ENCODE assay signal across 20 mouse cellular contexts in the genomic region with DNA sequence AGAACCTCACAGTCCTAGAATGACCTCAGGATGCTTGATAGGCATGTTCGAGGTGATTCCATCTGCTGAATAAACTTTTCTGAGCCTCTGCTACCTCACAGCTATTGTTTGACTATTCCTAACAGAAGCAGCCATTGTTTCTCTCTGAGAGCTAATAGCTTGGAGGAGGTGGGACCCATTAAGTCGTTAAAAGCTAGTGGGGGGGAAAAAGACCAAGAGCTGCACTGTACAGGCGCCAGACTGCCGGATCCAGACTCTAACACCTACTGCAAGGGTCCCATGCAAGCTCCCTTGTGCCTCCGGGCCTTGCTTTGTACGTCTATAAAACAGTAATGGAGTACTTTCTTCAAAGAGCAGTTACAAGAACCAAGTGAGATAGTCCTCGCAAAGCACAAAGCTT.
DNase-seq lines count a peak whose midpoint lies in the region; ATAC-seq and TF ChIP-seq lines count a peak whose summit lies in the region.
"Had no signal": no experiment of that assay in that cellular context is flagged by ENCODE, and none has a peak within 500 bp of the region (broad histone marks: within the 10 kb centered on the region; RNA-seq: fewer than 3 reads in every experiment).

No protein-coding gene starts in this region.

- no peak overlapping the region for H3K4me2 ChIP-seq in midbrain, embryonic 11.5 days
- no peak overlapping the region for H3K4me2 ChIP-seq in midbrain, embryonic 13.5 days (replicated peaks)
- H3K4me2 ChIP-seq in forebrain, embryonic 14.5 days (ENCODE audit: low read length): no peak overlapping the region
- no peak overlapping the region for H3K4me2 ChIP-seq in limb, embryonic 15.5 days
- no peak overlapping the region for H3K4me2 ChIP-seq in midbrain, postnatal 0 days (ENCODE audit: low read depth, low read length, poor library complexity, severe bottlenecking)
- H3K4me2 ChIP-seq: hindbrain, embryonic 15.5 days; midbrain, embryonic 12.5 days had no signal

- DNase-seq in midbrain, embryonic 11.5 days (ENCODE audit: low spot score, missing footprints): peak; percentile 64
- peak; percentile 61 for DNase-seq in forebrain, embryonic 14.5 days (ENCODE audit: low spot score)
- DNase-seq in right cerebral cortex, postnatal 4 days: no peak
- DNase-seq in midbrain, postnatal 0 days (ENCODE audit: low spot score): no peak
- DNase-seq in cerebellum, postnatal 25 days: no peak
- DNase-seq: cerebellum, postnatal 10 days; heart, adult 2 months; heart, postnatal 10 days; kidney, adult 8-10 months; lung, postnatal 14 days; right cerebral cortex, adult 18-20 months; thymus, adult 2 months had no signal

- H3K27ac ChIP-seq in midbrain, embryonic 11.5 days (ENCODE audit: low read depth, low read length): no peak overlapping the region
- H3K27ac ChIP-seq in midbrain, embryonic 13.5 days: no peak overlapping the region
- H3K27ac ChIP-seq in forebrain, embryonic 14.5 days (ENCODE audit: low read depth, low read length): peak overlapping the region; percentile 14; the same call in 1 of the 2 replicates
- no peak overlapping the region for H3K27ac ChIP-seq in limb, embryonic 15.5 days
- no peak overlapping the region for H3K27ac ChIP-seq in midbrain, postnatal 0 days (ENCODE audit: low read depth, low read length)
- H3K27ac ChIP-seq: heart, adult 2 months; hindbrain, embryonic 15.5 days; layer of hippocampus, adult 2 months; left cerebral cortex, adult 2 months; liver, embryonic 14.5 days; midbrain, embryonic 12.5 days had no signal

- no peak for TF ChIP-seq CTCF in midbrain, postnatal 0 days (IDR thresholded peaks at IDR 0.05)

- 69% methylated on average over 7 of the region's 7 CpGs for WGBS in midbrain, embryonic 11.5 days
- 60% methylated on average over 7 of the region's 7 CpGs for WGBS in midbrain, embryonic 13.5 days
- 13% methylated on average over 7 of the region's 7 CpGs for WGBS in forebrain, embryonic 14.5 days
- WGBS in limb, embryonic 15.5 days: 15% methylated on average over 7 of the region's 7 CpGs
- 63% methylated on average over 7 of the region's 7 CpGs for WGBS in midbrain, postnatal 0 days

- no peak for ATAC-seq in midbrain, embryonic 11.5 days (ENCODE audit: low FRiP score)
- ATAC-seq in midbrain, embryonic 13.5 days: no peak
- ATAC-seq in forebrain, embryonic 14.5 days: peak; percentile 81
- ATAC-seq in limb, embryonic 15.5 days (ENCODE audit: insufficient number of reproducible peaks, low FRiP score, low TSS enrichment, low read depth): 0 out of 2 replicates have a peak, but pooled peaks have one; percentile 19
- no peak for ATAC-seq in midbrain, postnatal 0 days (ENCODE audit: low FRiP score)
- ATAC-seq: CD4-positive, CD25-positive, alpha-beta regulatory T cell, adult 4 months had no signal

- peaks cover 29% of the 10 kb centered on the region for H3K27me3 ChIP-seq in midbrain, embryonic 11.5 days (ENCODE audit: control insufficient read depth, insufficient read depth, low read length)
- H3K27me3 ChIP-seq in midbrain, embryonic 13.5 days: peaks cover 48% of the 10 kb centered on the region
- 0 out of 2 replicates have a peak, but pooled peaks cover 3% of the 10 kb centered on the region for H3K27me3 ChIP-seq in forebrain, embryonic 14.5 days (replicated peaks; ENCODE audit: control insufficient read depth, insufficient read depth, low read length)
- no peaks in the 10 kb centered on the region for H3K27me3 ChIP-seq in limb, embryonic 15.5 days
- H3K27me3 ChIP-seq in midbrain, postnatal 0 days (ENCODE audit: insufficient read depth, low read length): no peaks in the 10 kb centered on the region

- H3K4me1 ChIP-seq in midbrain, embryonic 11.5 days (ENCODE audit: control insufficient read depth, insufficient read depth, low read length): no peaks in the 10 kb centered on the region
- H3K4me1 ChIP-seq in midbrain, embryonic 13.5 days (replicated peaks): no peaks in the 10 kb centered on the region
- H3K4me1 ChIP-seq in forebrain, embryonic 14.5 days (ENCODE audit: control insufficient read depth, insufficient read depth, low read length): peaks cover 7% of the 10 kb centered on the region; the same call in 1 of the 2 replicates
- H3K4me1 ChIP-seq in limb, embryonic 15.5 days: peaks cover 5% of the 10 kb centered on the region
- H3K4me1 ChIP-seq in midbrain, postnatal 0 days (ENCODE audit: insufficient read depth, low read length): no peaks in the 10 kb centered on the region
- H3K4me1 ChIP-seq: hindbrain, embryonic 15.5 days had no signal

- H3K9ac ChIP-seq in midbrain, embryonic 11.5 days (ENCODE audit: low read length): no peak overlapping the region
- H3K9ac ChIP-seq in midbrain, embryonic 13.5 days (replicated peaks): no peak overlapping the region
- no peak overlapping the region for H3K9ac ChIP-seq in forebrain, embryonic 14.5 days (ENCODE audit: low read length)
- H3K9ac ChIP-seq in limb, embryonic 15.5 days: no peak overlapping the region
- no peak overlapping the region for H3K9ac ChIP-seq in midbrain, postnatal 0 days (replicated peaks; ENCODE audit: low read length, poor library complexity, severe bottlenecking)
- H3K9ac ChIP-seq: hindbrain, embryonic 15.5 days; liver, embryonic 14.5 days; midbrain, embryonic 12.5 days had no signal

- no peak overlapping the region for H3K4me3 ChIP-seq in midbrain, embryonic 11.5 days (ENCODE audit: low read depth, low read length)
- no peak overlapping the region for H3K4me3 ChIP-seq in midbrain, embryonic 13.5 days (replicated peaks)
- H3K4me3 ChIP-seq in forebrain, embryonic 14.5 days (ENCODE audit: low read depth, low read length): no peak overlapping the region
- H3K4me3 ChIP-seq in limb, embryonic 15.5 days: no peak overlapping the region
- H3K4me3 ChIP-seq in midbrain, postnatal 0 days (ENCODE audit: low read depth, low read length): no peak overlapping the region
- H3K4me3 ChIP-seq: heart, adult 2 months; hindbrain, embryonic 15.5 days; layer of hippocampus, adult 2 months; left cerebral cortex, adult 2 months; midbrain, embryonic 12.5 days had no signal

- no peaks in the 10 kb centered on the region for H3K36me3 ChIP-seq in midbrain, embryonic 11.5 days (ENCODE audit: control insufficient read depth, insufficient read depth, low read length)
- no peaks in the 10 kb centered on the region for H3K36me3 ChIP-seq in midbrain, embryonic 13.5 days
- no peaks in the 10 kb centered on the region for H3K36me3 ChIP-seq in forebrain, embryonic 14.5 days (ENCODE audit: control insufficient read depth, insufficient read depth, low read length)
- H3K36me3 ChIP-seq in limb, embryonic 15.5 days: no peaks in the 10 kb centered on the region
- H3K36me3 ChIP-seq in midbrain, postnatal 0 days (ENCODE audit: insufficient read depth, low read length): no peaks in the 10 kb centered on the region
- H3K36me3 ChIP-seq: hindbrain, embryonic 15.5 days; midbrain, embryonic 12.5 days had no signal

- H3K9me3 ChIP-seq in midbrain, embryonic 11.5 days (ENCODE audit: control insufficient read depth, low read length): no peaks in the 10 kb centered on the region
- no peaks in the 10 kb centered on the region; the same call in 1 of the 2 replicates for H3K9me3 ChIP-seq in midbrain, embryonic 13.5 days
- H3K9me3 ChIP-seq in forebrain, embryonic 14.5 days (replicated peaks; ENCODE audit: control insufficient read depth, low read length): no peaks in the 10 kb centered on the region
- H3K9me3 ChIP-seq in limb, embryonic 15.5 days: no peaks in the 10 kb centered on the region
- no peaks in the 10 kb centered on the region for H3K9me3 ChIP-seq in midbrain, postnatal 0 days (ENCODE audit: low read length)
- H3K9me3 ChIP-seq: hindbrain, embryonic 15.5 days; midbrain, embryonic 12.5 days had no signal

Comparison
In these comparisons a context has a peak if more than half of its experiments do, and no peak if none do; other contexts are left out.
1. DNase-seq: peak in midbrain, embryonic 11.5 days (single experiment) and forebrain, embryonic 14.5 days (single experiment); none in right cerebral cortex, postnatal 4 days (single experiment), midbrain, postnatal 0 days (single experiment) and cerebellum, postnatal 25 days (0 of 2).
2. ATAC-seq: peak in forebrain, embryonic 14.5 days (single experiment) and limb, embryonic 15.5 days (single experiment); none in midbrain, embryonic 11.5 days (single experiment), midbrain, embryonic 13.5 days (single experiment) and midbrain, postnatal 0 days (single experiment).